Mouse (Mus musculus): ENCODE data around the gene Ppm1m. TPM values are rescaled to one million over a fixed set of nuclear protein-coding genes. Genes with fewer than 3 reads are reported as not detected.
A peak's percentile ranks its signal among the peaks of the same experiment; 100 is the strongest.

Gene Ppm1m
- polyA plus RNA-seq, 1 experiment from 2014 or later = 11.3 TPM

DNA sequence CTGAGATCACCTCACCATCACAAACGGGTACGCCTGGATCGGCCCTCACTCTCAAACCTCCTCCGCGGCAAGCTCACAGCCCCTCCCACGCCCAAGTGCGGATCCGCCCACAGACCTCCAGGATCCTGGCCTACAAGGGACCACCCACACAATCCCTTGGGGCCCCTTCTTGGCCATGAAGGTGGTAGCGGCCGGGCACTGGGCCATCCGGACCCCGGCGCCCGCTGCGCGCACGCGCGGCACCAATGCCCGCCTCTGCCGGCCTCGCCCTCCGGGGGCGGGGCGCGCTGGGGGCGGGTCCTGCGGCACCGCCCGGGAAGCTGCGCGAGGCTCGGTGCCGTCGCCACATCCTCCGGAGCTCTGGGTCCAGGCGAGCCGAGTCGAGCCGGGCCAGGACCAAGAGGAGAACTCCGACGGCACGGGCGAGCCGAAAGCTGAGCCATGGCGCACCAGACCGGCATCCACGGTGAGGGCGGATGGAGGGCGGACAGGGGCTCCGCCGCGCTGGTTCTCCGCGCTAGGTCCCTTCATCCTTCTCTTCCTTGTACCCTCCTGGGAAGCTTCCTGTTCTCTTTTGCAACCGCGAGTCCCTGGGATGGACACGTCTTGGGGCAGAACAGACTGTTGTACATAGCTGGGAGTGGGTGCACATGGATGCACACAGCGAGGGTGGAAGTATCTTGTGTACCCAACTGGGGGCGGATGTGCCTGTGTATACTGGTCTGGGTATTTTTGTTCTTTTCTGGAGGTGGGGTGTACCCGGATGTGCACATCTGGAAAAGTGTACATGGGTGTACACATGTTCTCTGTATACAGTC is 3.5 kb upstream of the Ppm1m start, which contains the start of gene Twf2:
Twf2 (plus strand) TSS at position 290 of the 818 bp plus-strand sequence.
- no peaks in the 10 kb centered on the region for H3K27me3 ChIP-seq (ENCODE audit: control insufficient read depth, insufficient read depth, low read length)
- no peaks in the 10 kb centered on the region for H3K9me3 ChIP-seq (ENCODE audit: control insufficient read depth, low read length)
- ATAC-seq (ENCODE audit: low FRiP score, low TSS enrichment) (peak; percentile 85), DNase-seq (peak; percentile 94)
- H3K4me1 ChIP-seq (ENCODE audit: control insufficient read depth, insufficient read depth, low read length) = peaks cover 23% of the 10 kb centered on the region
- H3K9ac ChIP-seq (replicated peaks; ENCODE audit: low read length) = peak within 1 kb of the TSS; percentile 82
- peak within 1 kb of the TSS; percentile 70 for H3K4me3 ChIP-seq (replicated peaks; ENCODE audit: low read depth, low read length)
- WGBS = 1% methylated on average over 61 of the region's 61 CpGs
- peak within 1 kb of the TSS; percentile 72 for H3K27ac ChIP-seq (replicated peaks; ENCODE audit: low read depth, low read length)
- H3K4me2 ChIP-seq (ENCODE audit: low read length) = peak within 1 kb of the TSS; percentile 74
- 0 out of 2 replicates have a peak, but pooled peaks cover 3% of the 10 kb centered on the region for H3K36me3 ChIP-seq (ENCODE audit: control insufficient read depth, insufficient read depth, low read length)

DNA sequence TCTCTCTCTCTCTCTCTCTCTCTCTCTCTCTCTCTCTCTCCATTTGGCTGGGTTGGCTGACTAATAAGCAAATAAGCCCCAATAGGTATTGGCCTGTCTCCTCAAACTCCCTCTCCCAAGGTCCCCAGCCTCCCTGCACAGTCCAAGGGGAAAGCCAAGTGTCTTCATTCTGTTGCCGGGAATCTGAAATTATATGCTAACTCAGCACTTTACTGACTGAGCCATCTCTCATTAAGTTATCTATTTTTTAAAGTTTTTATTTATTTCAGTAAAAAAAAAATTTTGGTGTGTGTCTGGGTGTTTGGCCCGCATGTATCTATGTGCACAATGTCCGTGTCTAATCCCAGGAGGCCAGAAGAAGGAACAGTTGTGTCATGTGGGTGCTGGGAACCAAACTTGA is 2.3 kb upstream of the Ppm1m start:
- DNase-seq (no peak), ATAC-seq (ENCODE audit: low FRiP score, low TSS enrichment) (no peak)
- 86% methylated on average over 3 of the region's 3 CpGs for WGBS
- no peaks in the 10 kb centered on the region for H3K27me3 ChIP-seq (ENCODE audit: control insufficient read depth, insufficient read depth, low read length)
- H3K27ac ChIP-seq (replicated peaks; ENCODE audit: low read depth, low read length) = no peak overlapping the region
- H3K4me3 ChIP-seq (replicated peaks; ENCODE audit: low read depth, low read length) = 0 out of 2 replicates have a peak overlapping the region, but pooled peaks have one; percentile 70
- peak overlapping the region; percentile 74 for H3K4me2 ChIP-seq (ENCODE audit: low read length)
- H3K9me3 ChIP-seq (ENCODE audit: control insufficient read depth, low read length) = no peaks in the 10 kb centered on the region
- no peaks in the 10 kb centered on the region for H3K36me3 ChIP-seq (ENCODE audit: control insufficient read depth, insufficient read depth, low read length)
- peaks cover 23% of the 10 kb centered on the region for H3K4me1 ChIP-seq (ENCODE audit: control insufficient read depth, insufficient read depth, low read length)
- no peak overlapping the region for H3K9ac ChIP-seq (replicated peaks; ENCODE audit: low read length)

DNA sequence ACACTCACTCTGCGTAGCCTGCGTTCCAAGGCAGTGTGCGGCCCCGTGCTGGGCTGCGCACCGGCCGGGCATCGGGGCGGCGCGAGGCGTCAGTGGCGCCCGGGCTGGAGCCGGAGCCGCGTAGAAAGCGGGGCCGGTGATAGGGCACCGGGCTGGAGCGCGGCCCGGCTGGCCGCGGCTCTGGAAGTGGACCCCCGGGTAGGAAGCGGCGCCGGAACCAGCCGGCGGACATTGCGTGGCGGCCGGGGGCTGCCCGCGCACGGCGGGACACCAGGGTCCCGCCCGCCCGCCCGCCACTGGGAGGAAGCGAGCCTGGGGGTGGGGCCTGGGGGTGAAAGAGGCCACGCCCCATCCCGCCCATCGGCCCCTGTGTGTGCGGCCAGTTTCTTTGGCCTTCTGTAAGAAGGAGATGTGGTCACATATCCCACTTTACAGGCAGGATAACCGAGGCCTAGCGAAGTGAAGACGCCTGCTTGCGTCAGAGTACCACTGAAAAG is 536 bp downstream of the Ppm1m start:
- Histone ChIP-seq H3K9me3 (ENCODE audit: control insufficient read depth, low read length) (no peaks in the 10 kb centered on the region), H3K27ac (replicated peaks; ENCODE audit: low read depth, low read length) (no peak overlapping the region), H3K9ac (replicated peaks; ENCODE audit: low read length) (peak overlapping the region; percentile 63), H3K27me3 (ENCODE audit: control insufficient read depth, insufficient read depth, low read length) (no peaks in the 10 kb centered on the region), H3K4me3 (replicated peaks; ENCODE audit: low read depth, low read length) (peak overlapping the region; percentile 47), H3K4me2 (ENCODE audit: low read length) (peak overlapping the region; percentile 73), H3K4me1 (ENCODE audit: control insufficient read depth, insufficient read depth, low read length) (peaks cover 25% of the 10 kb centered on the region), H3K36me3 (ENCODE audit: control insufficient read depth, insufficient read depth, low read length) (no peaks in the 10 kb centered on the region)
- under 1% methylated on average over 50 of the region's 51 CpGs for WGBS
- ATAC-seq (ENCODE audit: low FRiP score, low TSS enrichment) = peak; percentile 46
- peak; percentile 71 for DNase-seq

DNA sequence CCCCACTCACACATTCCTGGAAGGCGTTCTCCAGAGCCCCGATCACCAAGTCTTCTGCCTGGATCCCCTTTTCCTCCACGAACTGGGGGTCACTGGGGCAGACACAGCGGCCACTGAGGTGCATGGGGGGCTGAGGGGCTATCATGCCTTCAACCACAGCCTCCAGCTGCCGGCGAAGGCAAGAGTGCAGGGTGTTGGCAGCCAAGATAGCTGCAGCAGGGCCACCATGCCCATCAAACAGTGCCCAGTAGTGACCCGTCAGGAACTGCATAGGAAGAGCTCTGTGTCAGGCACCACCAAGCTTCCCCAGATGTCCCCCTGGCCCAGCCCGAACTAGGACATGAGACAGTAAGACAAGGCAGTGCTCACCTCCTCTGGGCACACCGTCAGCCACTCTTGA is 1.8 kb downstream of the Ppm1m start:
- no peak overlapping the region for H3K4me3 ChIP-seq (replicated peaks; ENCODE audit: low read depth, low read length)
- peaks cover 17% of the 10 kb centered on the region for H3K4me1 ChIP-seq (ENCODE audit: control insufficient read depth, insufficient read depth, low read length)
- no peaks in the 10 kb centered on the region for H3K27me3 ChIP-seq (ENCODE audit: control insufficient read depth, insufficient read depth, low read length)
- H3K9me3 ChIP-seq (ENCODE audit: control insufficient read depth, low read length) = no peaks in the 10 kb centered on the region
- H3K36me3 ChIP-seq (ENCODE audit: control insufficient read depth, insufficient read depth, low read length) = peaks cover 5% of the 10 kb centered on the region
- ATAC-seq (ENCODE audit: low FRiP score, low TSS enrichment) (no peak), DNase-seq (no peak)
- H3K27ac ChIP-seq (replicated peaks; ENCODE audit: low read depth, low read length) = no peak overlapping the region
- no peak overlapping the region for H3K9ac ChIP-seq (replicated peaks; ENCODE audit: low read length)
- H3K4me2 ChIP-seq (ENCODE audit: low read length) = no peak overlapping the region
- 92% methylated on average over 9 of the region's 9 CpGs for WGBS

DNA sequence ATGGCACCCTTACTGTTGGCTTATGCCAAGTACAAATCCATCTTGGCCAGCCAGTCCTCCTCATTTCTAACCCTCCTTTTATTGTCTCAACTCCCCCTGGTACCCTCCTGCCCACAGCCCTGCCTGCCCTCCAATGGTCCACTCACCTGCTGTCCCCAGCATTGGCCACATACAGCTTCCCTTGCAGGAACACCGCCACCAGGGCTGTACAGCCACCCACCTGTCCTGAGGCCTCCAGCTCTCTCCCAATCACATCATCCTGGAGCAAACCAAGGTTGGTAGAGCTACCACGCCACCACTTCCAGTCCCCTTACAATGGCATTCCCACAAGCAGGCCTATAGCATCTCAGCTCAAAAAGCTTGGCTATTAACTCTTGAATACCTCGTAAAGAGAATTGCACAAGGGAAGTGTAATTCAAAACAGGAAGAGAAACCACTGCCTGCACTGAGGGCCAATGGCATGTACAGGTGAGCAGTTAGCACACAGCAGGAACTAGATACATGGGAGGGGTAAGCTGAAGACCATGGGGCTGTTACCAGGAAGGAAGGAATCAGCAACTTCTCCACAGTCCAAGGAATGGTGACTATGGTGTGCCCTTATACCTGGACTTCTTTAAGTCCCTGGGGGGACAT is 2.3 kb downstream of the Ppm1m start:
- Histone ChIP-seq H3K9me3 (ENCODE audit: control insufficient read depth, low read length) (no peaks in the 10 kb centered on the region), H3K4me2 (ENCODE audit: low read length) (no peak overlapping the region), H3K27ac (replicated peaks; ENCODE audit: low read depth, low read length) (no peak overlapping the region), H3K4me1 (ENCODE audit: control insufficient read depth, insufficient read depth, low read length) (peaks cover 15% of the 10 kb centered on the region), H3K36me3 (ENCODE audit: control insufficient read depth, insufficient read depth, low read length) (peaks cover 10% of the 10 kb centered on the region), H3K9ac (replicated peaks; ENCODE audit: low read length) (no peak overlapping the region), H3K27me3 (ENCODE audit: control insufficient read depth, insufficient read depth, low read length) (no peaks in the 10 kb centered on the region), H3K4me3 (replicated peaks; ENCODE audit: low read depth, low read length) (no peak overlapping the region)
- DNase-seq (no peak), ATAC-seq (ENCODE audit: low FRiP score, low TSS enrichment) (no peak)
- WGBS = 91% methylated on average over 3 of the region's 3 CpGs

DNA sequence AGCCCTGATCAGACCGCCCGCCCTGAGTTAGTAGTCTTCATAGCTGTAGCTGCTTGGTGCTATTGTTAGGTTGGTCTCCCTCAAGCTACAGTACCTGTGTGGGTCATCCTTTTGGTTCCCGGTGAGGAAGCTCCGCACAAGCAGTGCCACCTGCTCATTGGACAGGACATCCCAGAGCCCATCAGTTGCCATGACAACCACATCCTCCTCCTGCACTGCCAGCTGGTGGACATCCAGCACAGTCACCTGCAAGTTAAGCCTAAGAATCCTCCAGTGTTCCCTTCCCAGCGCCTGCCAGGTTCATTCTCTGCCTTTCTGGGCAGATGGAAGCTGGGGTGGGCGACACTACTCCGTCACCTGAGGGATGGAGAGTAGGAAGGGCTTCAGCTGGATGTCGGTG is 3.9 kb downstream of the Ppm1m start:
- no peaks in the 10 kb centered on the region for H3K27me3 ChIP-seq (ENCODE audit: control insufficient read depth, insufficient read depth, low read length)
- DNase-seq (peak; percentile 70), ATAC-seq (ENCODE audit: low FRiP score, low TSS enrichment) (no peak)
- H3K9me3 ChIP-seq (ENCODE audit: control insufficient read depth, low read length) = no peaks in the 10 kb centered on the region
- H3K27ac ChIP-seq (replicated peaks; ENCODE audit: low read depth, low read length) = peak overlapping the region; percentile 55
- H3K4me1 ChIP-seq (ENCODE audit: control insufficient read depth, insufficient read depth, low read length) = peaks cover 14% of the 10 kb centered on the region
- no peak overlapping the region for H3K4me2 ChIP-seq (ENCODE audit: low read length)
- H3K4me3 ChIP-seq (replicated peaks; ENCODE audit: low read depth, low read length) = no peak overlapping the region
- peaks cover 26% of the 10 kb centered on the region for H3K36me3 ChIP-seq (ENCODE audit: control insufficient read depth, insufficient read depth, low read length)
- WGBS = 80% methylated on average over 8 of the region's 8 CpGs
- no peak overlapping the region for H3K9ac ChIP-seq (replicated peaks; ENCODE audit: low read length)

DNA sequence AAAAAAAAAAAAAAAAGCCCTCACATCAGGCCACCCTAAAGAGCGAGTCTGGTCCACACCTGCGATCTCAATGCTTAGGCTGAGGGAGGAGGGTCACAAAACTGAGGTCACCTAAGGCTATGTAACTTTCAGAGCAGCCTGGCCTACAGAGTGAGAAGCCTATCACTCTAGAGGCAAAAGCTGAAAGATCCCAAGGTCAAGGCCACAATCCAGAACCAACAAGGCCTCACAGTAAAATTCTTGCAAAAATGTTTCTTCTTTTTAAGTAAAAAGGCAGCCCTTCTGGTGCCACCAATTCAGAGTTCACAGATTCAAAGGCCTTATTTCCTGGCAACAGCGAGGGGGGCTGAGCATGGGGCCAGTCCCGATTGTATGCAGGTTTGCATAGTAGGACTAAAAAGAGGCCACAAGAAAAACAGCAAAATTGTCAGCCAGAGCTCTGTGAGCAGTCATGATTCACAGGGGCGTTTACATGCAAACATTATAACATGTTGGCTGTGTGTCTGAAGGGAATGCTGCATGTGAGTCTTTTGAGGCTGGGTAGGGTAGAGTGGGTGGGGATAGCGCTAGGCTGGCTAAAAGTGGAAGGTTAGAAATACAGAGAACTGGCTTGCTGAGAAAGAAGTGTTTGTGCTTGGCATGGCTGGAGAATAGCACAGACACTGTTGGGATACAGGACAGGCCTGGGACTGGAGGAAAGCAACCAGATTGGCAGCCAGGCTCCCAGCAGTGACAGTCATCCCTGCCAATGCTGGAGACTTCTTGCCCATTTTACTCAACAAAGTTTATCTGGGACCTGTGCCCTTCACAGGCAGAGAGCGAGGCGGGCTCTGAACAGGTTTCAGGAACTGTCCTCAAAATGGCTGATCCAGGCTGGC is 5.4 kb downstream of the Ppm1m start:
- Histone ChIP-seq H3K27me3 (ENCODE audit: control insufficient read depth, insufficient read depth, low read length) (no peaks in the 10 kb centered on the region), H3K36me3 (ENCODE audit: control insufficient read depth, insufficient read depth, low read length) (peaks cover 41% of the 10 kb centered on the region)

DNA sequence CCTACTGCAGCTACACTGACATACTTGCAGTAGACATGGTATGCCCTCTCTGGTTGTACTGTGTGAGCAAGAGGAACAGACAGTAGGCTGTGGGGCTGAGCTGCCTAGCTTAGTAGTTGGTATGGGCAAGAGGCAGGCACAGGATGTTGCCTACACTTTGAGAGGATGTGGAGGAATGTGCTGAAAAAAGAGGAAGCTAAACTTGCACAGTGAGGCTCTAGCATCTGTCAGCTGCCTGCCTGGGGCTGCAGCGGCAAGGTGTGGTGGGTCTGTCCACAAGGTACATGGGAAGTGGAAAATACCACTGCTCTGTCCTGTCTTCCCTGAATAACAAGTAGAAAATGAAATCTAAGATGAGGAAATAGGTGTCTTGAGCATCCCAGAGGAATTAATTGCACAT is 6.5 kb downstream of the Ppm1m start:
- WGBS = 94% methylated on average over 1 of the region's 1 CpGs
- no peak overlapping the region for H3K4me3 ChIP-seq (replicated peaks; ENCODE audit: low read depth, low read length)
- DNase-seq (no peak), ATAC-seq (ENCODE audit: low FRiP score, low TSS enrichment) (no peak)
- H3K9ac ChIP-seq (replicated peaks; ENCODE audit: low read length) = no peak overlapping the region
- H3K27ac ChIP-seq (replicated peaks; ENCODE audit: low read depth, low read length) = no peak overlapping the region
- no peak overlapping the region for H3K4me2 ChIP-seq (ENCODE audit: low read length)
- H3K27me3 ChIP-seq (ENCODE audit: control insufficient read depth, insufficient read depth, low read length) = no peaks in the 10 kb centered on the region
- peaks cover 10% of the 10 kb centered on the region for H3K4me1 ChIP-seq (ENCODE audit: control insufficient read depth, insufficient read depth, low read length)
- no peaks in the 10 kb centered on the region for H3K9me3 ChIP-seq (ENCODE audit: control insufficient read depth, low read length)
- peaks cover 52% of the 10 kb centered on the region for H3K36me3 ChIP-seq (ENCODE audit: control insufficient read depth, insufficient read depth, low read length)

More for the DNA sequence above, 5.4 kb downstream of the Ppm1m start:
- 93% methylated on average over 8 of the region's 8 CpGs for WGBS
- Histone ChIP-seq H3K9ac (replicated peaks; ENCODE audit: low read length) (no peak overlapping the region), H3K27ac (replicated peaks; ENCODE audit: low read depth, low read length) (no peak overlapping the region), H3K4me3 (replicated peaks; ENCODE audit: low read depth, low read length) (no peak overlapping the region), H3K4me2 (ENCODE audit: low read length) (no peak overlapping the region), H3K9me3 (ENCODE audit: control insufficient read depth, low read length) (no peaks in the 10 kb centered on the region), H3K4me1 (ENCODE audit: control insufficient read depth, insufficient read depth, low read length) (peaks cover 11% of the 10 kb centered on the region)
- DNase-seq (no peak), ATAC-seq (ENCODE audit: low FRiP score, low TSS enrichment) (no peak)
